Mouse (Mus musculus) kidney, postnatal 0 days (tissue): ENCODE measurements at regions not wholly inside any gene's neighbourhood (a gene's known extent, or its start where the extent isn't known, plus 50 kb on each side); places are given as distances from the start of the nearest gene placed in this dataset.
A peak's percentile ranks its signal among the peaks of the same experiment; 100 is the strongest.

Experiments used
- ATAC-seq: fragments of 200-750 bp; cut with Nextera tagmentation; replicated peaks from 2 replicates; pipeline ENCODE4 v1.8.0; 2017; ENCODE audit warnings: low read depth, moderate number of reproducible peaks, moderate TSS enrichment, moderate library complexity; ENCODE audit not compliant: low FRiP score
- DNase-seq: peaks from one replicate; pipeline ENCODE4 v3.0.0-alpha.2; 2016; ENCODE audit warnings: low spot score
- H3K27ac ChIP-seq: fragments of 300-500 bp; sonication (generic); 2 replicates; pipeline ENCODE4 v1.5.1; 2014; ENCODE audit warnings: mild to moderate bottlenecking
- H3K27me3 ChIP-seq: fragments of 300-500 bp; sonication (generic); 2 replicates; pipeline ENCODE4 v1.6.1; 2014; ENCODE audit warnings: low read length, mixed read lengths; ENCODE audit not compliant: insufficient read depth
- H3K36me3 ChIP-seq: fragments of 300-500 bp; sonication (generic); 2 replicates; pipeline ENCODE4 v1.6.1; 2014; ENCODE audit warnings: low read length, mixed read lengths; ENCODE audit not compliant: insufficient read depth
- H3K4me1 ChIP-seq: fragments of 300-500 bp; sonication (generic); replicated peaks from 2 replicates; pipeline ENCODE4 v1.6.1; 2014; ENCODE audit warnings: antibody characterized with exemption, low read length, mixed read lengths; ENCODE audit not compliant: insufficient read depth
- H3K4me2 ChIP-seq: fragments of 300-500 bp; sonication (generic); 2 replicates; pipeline ENCODE4 v1.6.1; 2014; ENCODE audit warnings: mild to moderate bottlenecking, low read length, moderate library complexity, mixed read lengths
- H3K4me3 ChIP-seq: fragments of 300-500 bp; sonication (generic); replicated peaks from 2 replicates; pipeline ENCODE4 v1.5.1; 2014; ENCODE audit warnings: low read depth, low read length
- H3K9ac ChIP-seq: fragments of 300-500 bp; sonication (generic); 2 replicates; pipeline ENCODE4 v1.6.1; 2014; ENCODE audit warnings: low read depth, low read length
- H3K9me3 ChIP-seq: fragments of 300-500 bp; sonication (generic); replicated peaks from 2 replicates; pipeline ENCODE4 v1.6.1; 2016; ENCODE audit warnings: low read length, inconsistent platforms, mixed read lengths
- CTCF ChIP-seq: IDR thresholded peaks from 2 replicates; pipeline ENCODE4 v1.5.1; 2016; ENCODE audit warnings: antibody characterized with exemption, low read depth, mild to moderate bottlenecking, moderate library complexity
- WGBS: fragments of 180-500 bp; shearing (Covaris S2); extraction: QIAGEN DNeasy Blood & Tissue Kit; methylation state at CpG from one replicate; pipeline ENCODE4 v1.1.7; 2014; 5-methylcytosine and 5-hydroxymethylcytosine counted together

DNA sequence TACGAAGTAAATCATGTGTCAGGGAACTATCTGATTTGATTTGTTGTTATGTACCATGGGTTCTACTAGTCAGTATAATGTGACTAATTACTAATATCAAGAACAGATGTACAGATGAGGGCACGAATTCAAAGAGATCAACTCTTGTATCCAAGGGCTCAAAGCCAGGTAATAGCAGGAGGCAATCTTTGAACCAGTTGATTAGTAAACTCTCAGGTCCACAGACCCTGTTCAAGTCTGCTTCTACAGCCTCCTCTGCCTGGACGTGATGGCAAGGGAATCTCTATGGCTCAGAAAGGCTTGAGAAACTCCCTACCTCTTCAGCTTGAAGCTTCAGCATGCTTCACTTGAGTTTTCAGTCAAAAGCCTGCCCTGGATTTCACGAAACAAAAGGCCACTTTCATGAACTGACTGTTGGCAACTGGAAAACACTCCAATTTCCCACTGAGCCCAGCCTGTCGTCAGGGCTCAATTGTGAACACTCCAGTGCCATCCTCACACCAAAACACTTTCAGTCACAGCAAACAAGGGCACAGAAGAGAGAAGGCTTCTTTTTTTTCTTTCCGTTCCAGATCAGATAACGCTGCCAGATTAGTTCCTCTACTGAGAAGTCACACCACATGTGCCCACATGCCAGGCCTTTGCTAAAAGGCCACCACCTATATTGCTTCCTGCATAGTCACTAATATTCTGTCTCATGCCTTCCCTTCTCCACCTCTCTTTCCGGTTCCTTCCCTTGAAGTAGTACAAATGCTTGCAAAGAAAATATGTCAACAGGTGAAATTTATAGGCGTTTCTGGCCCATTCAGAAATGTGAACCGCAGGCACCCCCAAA lies 827.4 kb upstream of the Car8 start:
- Histone ChIP-seq H3K4me3 (no peak overlapping the region), H3K9me3 (no peaks in the 10 kb centered on the region), H3K27ac (no peak overlapping the region), H3K4me1 (no peaks in the 10 kb centered on the region), H3K36me3 (no peaks in the 10 kb centered on the region), H3K27me3 (no peaks in the 10 kb centered on the region), H3K9ac (no peak overlapping the region), H3K4me2 (no peak overlapping the region)
- ATAC-seq (no peak), DNase-seq (no peak)
- no peak for TF ChIP-seq CTCF
- 53% methylated on average over 10 of the region's 10 CpGs for WGBS

DNA sequence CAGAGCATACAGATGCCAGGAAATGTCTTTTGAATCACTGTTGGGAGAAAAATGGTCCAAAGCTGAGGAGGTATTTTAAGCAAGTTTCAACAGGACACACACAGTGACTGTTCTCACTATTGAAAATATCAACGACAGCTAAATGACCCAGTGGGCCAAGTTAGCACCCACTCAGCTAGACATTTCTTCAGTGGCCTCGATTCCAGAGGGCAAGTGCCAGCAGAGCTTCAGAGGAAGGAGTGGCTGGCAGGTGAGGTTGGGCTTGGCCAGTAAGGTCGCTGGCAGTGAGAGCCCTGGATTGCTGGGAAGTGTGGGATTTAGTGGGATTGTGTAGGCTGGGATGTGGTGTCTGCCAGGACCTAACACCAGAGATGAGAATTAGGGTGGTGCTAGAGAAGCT lies 823.1 kb upstream of the Car8 start:
- 50% methylated on average over 3 of the region's 3 CpGs for WGBS
- Histone ChIP-seq H3K4me3 (no peak overlapping the region), H3K27ac (no peak overlapping the region), H3K4me1 (no peaks in the 10 kb centered on the region), H3K36me3 (no peaks in the 10 kb centered on the region), H3K9me3 (no peaks in the 10 kb centered on the region), H3K9ac (no peak overlapping the region), H3K27me3 (no peaks in the 10 kb centered on the region), H3K4me2 (no peak overlapping the region)
- no peak for DNase-seq
- TF ChIP-seq CTCF = no peak
- no peak for ATAC-seq

DNA sequence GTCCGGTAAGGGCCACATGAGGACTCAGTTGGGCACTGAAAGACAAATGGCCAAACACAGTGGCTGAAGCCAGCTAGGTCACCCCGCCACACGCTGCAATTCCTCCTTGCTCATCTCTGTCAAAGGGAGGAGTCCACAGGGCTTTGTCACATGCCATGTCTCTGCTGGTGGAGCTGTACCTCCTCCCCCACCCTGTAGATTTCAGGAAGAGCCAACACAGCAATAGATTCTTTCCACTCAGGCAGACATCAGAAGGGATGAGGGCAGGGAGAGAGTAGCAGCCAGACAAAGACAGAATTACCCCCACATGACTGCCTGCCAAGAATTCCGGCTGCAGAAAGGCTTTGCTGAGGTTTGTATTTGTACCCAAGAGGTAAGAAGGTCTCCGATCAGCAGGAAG lies 821.4 kb upstream of the Car8 start:
- 57% methylated on average over 5 of the region's 5 CpGs for WGBS
- no peak for ATAC-seq
- Histone ChIP-seq H3K4me3 (no peak overlapping the region), H3K9ac (no peak overlapping the region), H3K36me3 (no peaks in the 10 kb centered on the region), H3K27me3 (no peaks in the 10 kb centered on the region), H3K4me1 (no peaks in the 10 kb centered on the region), H3K9me3 (no peaks in the 10 kb centered on the region), H3K4me2 (no peak overlapping the region), H3K27ac (no peak overlapping the region)
- TF ChIP-seq CTCF = no peak
- no peak for DNase-seq

DNA sequence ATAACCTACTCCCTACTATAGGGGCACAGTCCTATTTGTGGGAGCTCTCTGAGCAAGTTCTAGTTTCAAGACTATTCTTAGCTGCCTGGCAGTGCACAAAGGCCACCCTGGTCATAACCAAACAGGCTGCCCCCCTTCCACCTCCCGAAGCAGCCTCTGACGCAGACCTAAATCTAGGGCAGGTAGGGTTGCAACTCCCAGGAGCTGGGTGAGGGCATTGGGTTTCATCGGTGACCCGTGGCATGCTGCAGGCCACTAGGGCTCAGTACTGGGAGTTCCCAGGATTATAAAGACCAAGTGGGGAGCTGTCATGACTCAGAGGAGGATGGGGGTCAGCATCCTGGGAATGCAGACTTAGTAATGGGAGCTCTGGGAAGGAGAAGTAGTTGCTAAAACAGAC lies 818.8 kb upstream of the Car8 start:
- Histone ChIP-seq H3K36me3 (no peaks in the 10 kb centered on the region), H3K4me1 (no peaks in the 10 kb centered on the region), H3K9me3 (no peaks in the 10 kb centered on the region), H3K4me3 (no peak overlapping the region), H3K27ac (no peak overlapping the region), H3K9ac (no peak overlapping the region), H3K4me2 (no peak overlapping the region), H3K27me3 (no peaks in the 10 kb centered on the region)
- WGBS = 31% methylated on average over 4 of the region's 4 CpGs
- DNase-seq = peak; percentile 69
- TF ChIP-seq CTCF = no peak
- peak; percentile 78 for ATAC-seq

DNA sequence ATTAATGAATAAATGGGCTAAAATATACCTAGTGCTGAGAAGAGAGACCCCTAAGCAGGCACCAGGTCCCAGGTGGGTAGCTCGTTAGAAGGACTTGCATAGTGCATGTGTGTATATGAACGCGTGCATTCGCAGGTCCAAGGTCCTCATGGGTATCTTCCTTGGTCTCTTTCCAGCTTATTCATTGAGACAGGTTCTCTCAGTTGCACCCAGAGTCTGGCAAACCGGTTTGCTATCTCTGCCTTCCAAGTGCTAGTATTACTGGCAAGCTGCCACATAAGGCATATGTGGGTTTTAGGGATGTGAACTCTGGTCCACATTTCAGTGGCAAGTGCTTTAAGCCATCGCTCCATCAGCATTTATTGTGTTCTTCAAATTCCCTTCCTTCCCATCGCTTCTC lies 818.3 kb upstream of the Car8 start:
- no peak for ATAC-seq
- TF ChIP-seq CTCF = no peak
- Histone ChIP-seq H3K4me1 (no peaks in the 10 kb centered on the region), H3K4me3 (no peak overlapping the region), H3K9me3 (no peaks in the 10 kb centered on the region), H3K27me3 (no peaks in the 10 kb centered on the region), H3K9ac (no peak overlapping the region), H3K4me2 (no peak overlapping the region), H3K27ac (no peak overlapping the region), H3K36me3 (no peaks in the 10 kb centered on the region)
- WGBS = 86% methylated on average over 7 of the region's 7 CpGs
- DNase-seq = no peak

DNA sequence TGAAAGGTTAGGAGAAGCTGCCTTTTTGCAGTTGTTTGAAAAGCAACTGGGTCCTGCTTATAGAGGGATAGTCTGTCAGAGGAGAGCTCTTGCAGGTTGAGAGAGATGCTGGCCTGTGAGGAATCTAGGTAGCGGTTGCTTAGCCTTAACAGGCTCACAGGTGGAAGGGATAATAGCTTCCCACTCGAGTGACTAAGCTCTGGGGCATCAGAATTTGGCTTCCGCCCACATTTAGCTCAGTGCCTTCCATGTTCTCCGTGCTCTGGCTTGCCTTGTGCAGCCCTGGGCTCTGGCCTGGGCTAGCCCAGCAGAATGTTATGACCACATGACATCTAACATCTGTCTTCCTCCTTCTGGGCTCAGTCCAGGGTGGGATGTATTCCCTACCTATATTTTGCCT lies 817.0 kb upstream of the Car8 start:
- no peaks in the 10 kb centered on the region for H3K27me3 ChIP-seq
- TF ChIP-seq CTCF = no peak
- no peak overlapping the region for H3K4me3 ChIP-seq
- H3K9ac ChIP-seq = no peak overlapping the region
- ATAC-seq = no peak
- DNase-seq = no peak
- no peaks in the 10 kb centered on the region for H3K9me3 ChIP-seq
- H3K27ac ChIP-seq = no peak overlapping the region
- WGBS = 60% methylated on average over 4 of the region's 4 CpGs
- H3K36me3 ChIP-seq = no peaks in the 10 kb centered on the region
- no peaks in the 10 kb centered on the region for H3K4me1 ChIP-seq
- no peak overlapping the region for H3K4me2 ChIP-seq
